Mouse (Mus musculus) cerebellum, adult 2 months (tissue): ENCODE data around the gene Hsf4. TPM values are rescaled to one million over a fixed set of nuclear protein-coding genes. Genes with fewer than 3 reads are reported as not detected.

Source experiments
- DNase-seq, 2 experiments: peaks; one replicate each; pipeline ENCODE4 v3.0.0; 2021
- H3K27ac ChIP-seq: fragments of 200-500 bp; 2 replicates; pipeline ENCODE4 v1.5.1; 2012; ENCODE audit warnings: low read length, control low read depth, inconsistent platforms; ENCODE audit not compliant: insufficient read depth
- H3K27me3 ChIP-seq: fragments of 200-500 bp; 2 replicates; pipeline ENCODE4 v1.6.1; 2012; ENCODE audit warnings: inconsistent platforms, mild to moderate bottlenecking, low read length, moderate library complexity; ENCODE audit not compliant: control insufficient read depth, insufficient read depth
- H3K4me1 ChIP-seq: fragments of 200-500 bp; 2 replicates; pipeline ENCODE4 v1.6.1; 2011; ENCODE audit warnings: low read length; ENCODE audit not compliant: control insufficient read depth, insufficient read depth
- H3K4me3 ChIP-seq: fragments of 200-500 bp; replicated peaks from 2 replicates; pipeline ENCODE3; 2011; ENCODE audit warnings: mild to moderate bottlenecking, low read depth, low read length, control low read depth; ENCODE audit not compliant: insufficient read depth
- CTCF ChIP-seq: fragments of 200-500 bp; IDR thresholded peaks from 2 replicates; pipeline ENCODE4 v1.5.1; 2011; ENCODE audit warnings: low read depth, mild to moderate bottlenecking, control low read depth, low read length, moderate library complexity, borderline replicate concordance; ENCODE audit not compliant: insufficient read depth
- POLR2A ChIP-seq: fragments of 200-500 bp; IDR thresholded peaks from 2 replicates; pipeline ENCODE4 v1.6.1; 2011; ENCODE audit warnings: low read length, control low read depth, borderline replicate concordance; ENCODE audit not compliant: insufficient read depth
- WGBS: fragments of 180-500 bp; shearing (Covaris S2); methylation state at CpG from one replicate; pipeline ENCODE4 v1.1.7; 2018; 5-methylcytosine and 5-hydroxymethylcytosine counted together
- polyA plus RNA-seq: library from polyadenylated mRNA; depleted of rRNA; stranded (reverse); fragments of >200 nt; gene quantifications from 2 replicates; pipeline ENCODE4 v1.2.3, GENCODE M21; 2012; rRNA removed

Hsf4 gene
- polyA plus RNA-seq, 1 experiment, result 24.5 TPM

- WGBS, result 79% methylated on average over 9 of the region's 9 CpGs
- H3K4me1 ChIP-seq, result peaks cover 54% of the 10 kb centered on the region
- H3K27ac ChIP-seq, result peak overlapping the region; percentile 25; the same call in 1 of the 2 replicates
- no peak overlapping the region for H3K4me3 ChIP-seq
- no peaks in the 10 kb centered on the region for H3K27me3 ChIP-seq
- DNase-seq, result no peak
- TF ChIP-seq POLR2A, result no peak
- TF ChIP-seq CTCF, result no peak
These were observed 44.2 kb downstream of the Hsf4 start for GRCm38 (mm10) chr8:105313622-105314402.

GRCm38 (mm10) chr8:105315073-105315769 is 45.6 kb downstream of the Hsf4 start:
- DNase-seq, result peak; percentile 58 to 61
- Histone ChIP-seq H3K4me3 (no peak overlapping the region), H3K27me3 (no peaks in the 10 kb centered on the region), H3K4me1 (peaks cover 42% of the 10 kb centered on the region), H3K27ac (no peak overlapping the region)
- TF ChIP-seq CTCF, result no peak
- no peak for TF ChIP-seq POLR2A
- WGBS, result 58% methylated on average over 18 of the region's 18 CpGs

DNA sequence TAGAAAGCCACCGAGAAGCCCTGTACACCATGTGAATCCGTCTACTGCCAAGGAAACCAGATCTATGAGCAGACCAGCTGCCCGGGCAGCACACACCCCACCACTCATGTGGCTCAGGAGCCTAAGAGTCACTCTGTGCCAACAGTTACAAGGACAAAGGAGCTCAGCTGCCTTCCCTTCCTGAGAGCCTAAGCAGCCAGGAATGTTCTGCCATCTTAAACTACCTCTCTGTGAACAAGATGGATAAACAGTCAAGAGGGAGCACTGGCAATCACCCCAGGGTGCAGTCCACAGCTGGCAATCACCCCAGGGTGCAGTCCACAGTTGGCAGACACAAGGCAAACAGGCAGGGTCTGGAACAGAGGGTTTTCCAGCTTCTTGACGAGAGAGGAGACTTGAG is 48.3 kb downstream of the Hsf4 start:
- Histone ChIP-seq H3K27me3 (no peaks in the 10 kb centered on the region), H3K4me3 (no peak overlapping the region), H3K4me1 (peaks cover 28% of the 10 kb centered on the region), H3K27ac (no peak overlapping the region)
- no peak for DNase-seq
- WGBS, result 22% methylated on average over 4 of the region's 4 CpGs
- TF ChIP-seq CTCF, result no peak
- no peak for TF ChIP-seq POLR2A

DNA sequence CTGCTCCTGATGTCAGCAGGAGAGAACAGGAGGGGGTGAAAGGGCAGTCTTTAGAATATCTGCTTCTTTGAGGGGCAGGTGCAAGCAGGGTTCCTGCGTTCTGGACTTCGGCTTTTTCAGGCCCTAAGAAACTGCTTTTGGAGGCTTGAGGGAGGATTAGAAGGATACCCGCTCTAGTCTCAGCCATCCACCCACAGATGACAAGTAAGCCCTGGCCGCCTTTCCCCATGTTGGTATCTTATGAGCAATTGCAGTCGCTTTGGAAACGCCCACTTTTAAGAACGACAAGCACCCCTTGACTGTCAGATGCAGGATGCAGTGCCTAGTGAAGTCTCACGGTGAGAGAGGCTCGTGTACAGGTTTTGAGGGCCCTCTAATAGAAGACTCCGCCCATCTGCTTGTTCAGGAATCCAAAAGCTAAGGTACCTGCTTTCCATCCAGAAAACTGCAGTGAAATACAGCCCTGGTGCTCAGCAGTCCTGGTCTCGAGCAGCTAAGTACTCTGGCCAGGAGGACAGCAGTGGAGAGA is 49.1 kb downstream of the Hsf4 start:
- H3K27ac ChIP-seq, result no peak overlapping the region
- WGBS, result 83% methylated on average over 11 of the region's 11 CpGs

DNA sequence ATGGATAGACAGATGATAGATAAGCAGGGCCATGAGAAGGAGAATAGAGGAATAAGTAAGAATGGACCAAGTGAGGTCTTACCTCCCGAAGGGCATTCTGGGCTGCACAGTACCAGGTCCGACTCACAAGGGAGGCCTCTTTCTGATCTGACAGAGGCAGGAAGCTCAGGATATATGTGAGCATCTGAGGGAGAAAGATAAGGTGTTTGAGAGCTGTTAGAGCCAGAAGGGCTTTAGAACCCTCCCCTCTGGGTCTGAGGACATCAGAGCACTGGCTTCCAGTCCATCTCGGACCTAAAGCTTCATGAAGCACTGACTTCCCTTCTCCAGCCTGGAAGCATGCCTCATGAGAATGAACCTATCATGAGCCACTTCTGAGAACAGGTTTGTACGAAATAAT is 53.6 kb downstream of the Hsf4 start:
- TF ChIP-seq CTCF (no peak), POLR2A (no peak)
- no peak overlapping the region for H3K27ac ChIP-seq
- WGBS, result 90% methylated on average over 4 of the region's 4 CpGs
- H3K4me1 ChIP-seq, result peaks cover 4% of the 10 kb centered on the region; the same call in 1 of the 2 replicates
- no peak overlapping the region for H3K4me3 ChIP-seq
- DNase-seq, result no peak
- H3K27me3 ChIP-seq, result no peaks in the 10 kb centered on the region

More for the DNA sequence above, 49.1 kb downstream of the Hsf4 start:
- no peaks in the 10 kb centered on the region for H3K27me3 ChIP-seq
- no peak overlapping the region for H3K4me3 ChIP-seq
- no peak for DNase-seq
- peaks cover 20% of the 10 kb centered on the region for H3K4me1 ChIP-seq
- TF ChIP-seq POLR2A (no peak), CTCF (no peak)

Other genes starting within 250 kb of the Hsf4 start
- gene Ces3a, start 221.2 kb upstream of the Hsf4 start, polyA plus RNA-seq, result not detected in 2 replicates
- gene Ces3b, start 186.0 kb upstream of the Hsf4 start, polyA plus RNA-seq, result not detected in 2 replicates
- 0.07 TPM in 1 of 2 replicates, not detected in the other for gene Ces4a, start 138.0 kb upstream of the Hsf4 start, polyA plus RNA-seq
- gene Cbfb, start 99.1 kb upstream of the Hsf4 start, polyA plus RNA-seq, result 14.5 and 15.1 TPM in 2 replicates
- gene D230025D16Rik, start 44.7 kb upstream of the Hsf4 start, polyA plus RNA-seq, result 34.9 and 36.4 TPM in 2 replicates
- 5.2 and 6.3 TPM in 2 replicates for gene B3gnt9, start 14.6 kb upstream of the Hsf4 start, polyA plus RNA-seq
- gene Tradd, start 5.2 kb upstream of the Hsf4 start, polyA plus RNA-seq, result 10.3 and 12.1 TPM in 2 replicates
- 1.7 and 2.1 TPM in 2 replicates for gene Fbxl8, start 5.2 kb upstream of the Hsf4 start, polyA plus RNA-seq
- gene Nol3, start 6.3 kb downstream of the Hsf4 start, polyA plus RNA-seq, result 8.8 and 10.4 TPM in 2 replicates
- 25.1 and 27.4 TPM in 2 replicates for gene 4931428F04Rik, start 20.1 kb downstream of the Hsf4 start, polyA plus RNA-seq
- gene Exoc3l, start 26.3 kb downstream of the Hsf4 start, polyA plus RNA-seq, result 17.0 and 20.0 TPM in 2 replicates
- 81.6 and 91.5 TPM in 2 replicates for gene E2f4, start 27.9 kb downstream of the Hsf4 start, polyA plus RNA-seq
- gene Elmo3, start 35.8 kb downstream of the Hsf4 start, polyA plus RNA-seq, result 12.4 and 15.2 TPM in 2 replicates
- 5.0 and 6.3 TPM in 2 replicates for gene Lrrc29, start 56.5 kb downstream of the Hsf4 start, polyA plus RNA-seq
- 106 and 110 TPM in 2 replicates for gene Tmem208, start 56.6 kb downstream of the Hsf4 start, polyA plus RNA-seq
- 4.0 and 4.2 TPM in 2 replicates for gene Fhod1, start 78.2 kb downstream of the Hsf4 start, polyA plus RNA-seq
- 51.7 and 62.0 TPM in 2 replicates for gene Slc9a5, start 79.0 kb downstream of the Hsf4 start, polyA plus RNA-seq
- 11.0 and 13.5 TPM in 2 replicates for gene Plekhg4, start 103.5 kb downstream of the Hsf4 start, polyA plus RNA-seq
- gene Kctd19, start 143.7 kb downstream of the Hsf4 start, polyA plus RNA-seq, result 0.05 TPM in 1 of 2 replicates, not detected in the other
- gene Lrrc36, start 143.8 kb downstream of the Hsf4 start, polyA plus RNA-seq, result 0.65 and 1.2 TPM in 2 replicates
- gene Tppp3, start 201.7 kb downstream of the Hsf4 start, polyA plus RNA-seq, result 286 and 297 TPM in 2 replicates
- 64.7 and 67.9 TPM in 2 replicates for gene Zdhhc1, start 227.1 kb downstream of the Hsf4 start, polyA plus RNA-seq
- gene Hsd11b2, start 249.0 kb downstream of the Hsf4 start, polyA plus RNA-seq, result 0.08 TPM in 1 of 2 replicates, not detected in the other